Comparison of ENCODE assay signal across 30 mouse cellular contexts in genomic region chr3:52953831-52954230, GRCm38 (mm10).
DNase-seq lines count a peak whose midpoint lies in the region; ATAC-seq and TF ChIP-seq lines count a peak whose summit lies in the region.
"Had no signal": no experiment of that assay in that cellular context is flagged by ENCODE, and none has a peak within 500 bp of the region (broad histone marks: within the 10 kb centered on the region; RNA-seq: fewer than 3 reads in every experiment).

No protein-coding gene starts in this region.

- H3K9ac ChIP-seq in heart, embryonic 16.5 days (ENCODE audit: low read length), result no peak overlapping the region
- H3K9ac ChIP-seq: embryonic facial prominence, embryonic 12.5 days; hindbrain, embryonic 12.5 days; intestine, embryonic 15.5 days; liver, embryonic 15.5 days; lung, embryonic 14.5 days; midbrain, embryonic 15.5 days; neural tube, embryonic 15.5 days had no signal

- no peak for DNase-seq in gastrocnemius, adult 2 months
- DNase-seq in gastrocnemius, adult 8-10 months (ENCODE audit: low spot score in 2 of 2), result no peak
- DNase-seq in heart, adult 8-10 months (ENCODE audit: low spot score), result peak; percentile 78
- peak; percentile 29 for DNase-seq in skeletal muscle tissue, adult 2 months (ENCODE audit: low read depth, low spot score)
- DNase-seq in gastrocnemius, postnatal 10 days, result no peak
- DNase-seq in embryo, embryonic 10 days (ENCODE audit: low spot score), result no peak
- DNase-seq: adrenal gland, postnatal 10 days; cerebellum, adult 11 months; cerebellum, adult 9-10 months; cerebellum, postnatal 36 days; embryo, embryonic 11 days; kidney, adult 9 months; kidney, postnatal 10 days; liver; right cerebral cortex, postnatal 25 days; thymus, adult 18-20 months; thymus, postnatal 25 days had no signal

- no peaks in the 10 kb centered on the region for H3K27me3 ChIP-seq in heart, embryonic 16.5 days (ENCODE audit: control insufficient read depth, insufficient read depth, low read length)
- H3K27me3 ChIP-seq: embryonic facial prominence, embryonic 12.5 days; hindbrain, embryonic 12.5 days; intestine, embryonic 15.5 days; liver, embryonic 15.5 days; neural tube, embryonic 15.5 days had no signal

- H3K36me3 ChIP-seq in heart, embryonic 16.5 days (ENCODE audit: control insufficient read depth, insufficient read depth), result no peaks in the 10 kb centered on the region
- H3K36me3 ChIP-seq: embryonic facial prominence, embryonic 12.5 days; G1E; hindbrain, embryonic 12.5 days; intestine, embryonic 15.5 days; liver, embryonic 15.5 days; midbrain, embryonic 10.5 days; midbrain, embryonic 15.5 days; neural tube, embryonic 15.5 days had no signal

- H3K4me3 ChIP-seq in gastrocnemius, adult 2 months, result no peak overlapping the region
- H3K4me3 ChIP-seq in heart, embryonic 16.5 days (ENCODE audit: low read length), result no peak overlapping the region
- H3K4me3 ChIP-seq: embryonic facial prominence, embryonic 12.5 days; hindbrain, embryonic 12.5 days; intestine, embryonic 15.5 days; liver, embryonic 15.5 days; midbrain, embryonic 10.5 days; midbrain, embryonic 15.5 days; neural tube, embryonic 15.5 days had no signal

- H3K27ac ChIP-seq in gastrocnemius, adult 2 months, result peak overlapping the region; percentile 75
- peak overlapping the region; percentile 87 for H3K27ac ChIP-seq in heart, embryonic 16.5 days (ENCODE audit: low read length)
- H3K27ac ChIP-seq: embryonic facial prominence, embryonic 12.5 days; hindbrain, embryonic 12.5 days; hindbrain, postnatal 0 days; intestine, embryonic 15.5 days; liver, embryonic 15.5 days; midbrain, embryonic 10.5 days; midbrain, embryonic 15.5 days; neural tube, embryonic 15.5 days; stomach, postnatal 0 days had no signal

- H3K4me1 ChIP-seq in heart, embryonic 16.5 days (ENCODE audit: control insufficient read depth, insufficient read depth, low read length), result peaks cover 29% of the 10 kb centered on the region
- H3K4me1 ChIP-seq: intestine, embryonic 15.5 days; liver, embryonic 15.5 days had no signal

- no peak for ATAC-seq in heart, embryonic 16.5 days (replicated peaks; ENCODE audit: extremely low read depth, insufficient read depth, low FRiP score)
- ATAC-seq: forebrain, embryonic 16.5 days; hindbrain, postnatal 0 days; intestine, embryonic 15.5 days; midbrain, embryonic 15.5 days had no signal

- no peaks in the 10 kb centered on the region for H3K9me3 ChIP-seq in heart, embryonic 16.5 days (replicated peaks; ENCODE audit: control insufficient read depth, low read length)
- H3K9me3 ChIP-seq: embryonic facial prominence, embryonic 12.5 days; hindbrain, embryonic 12.5 days; intestine, embryonic 15.5 days; liver, embryonic 15.5 days; midbrain, embryonic 10.5 days; midbrain, embryonic 15.5 days; neural tube, embryonic 15.5 days had no signal

- intact Hi-C loops in gastrocnemius, adult 2 months (cut with DNase I), result no loop called here

- WGBS in heart, embryonic 16.5 days, result 30% methylated on average over 1 of the region's 1 CpGs

- H3K4me2 ChIP-seq in heart, embryonic 16.5 days (ENCODE audit: low read depth, low read length), result no peak overlapping the region
- H3K4me2 ChIP-seq: embryonic facial prominence, embryonic 12.5 days; hindbrain, embryonic 12.5 days; intestine, embryonic 15.5 days; liver, embryonic 15.5 days; lung, embryonic 14.5 days; midbrain, embryonic 15.5 days; neural tube, embryonic 15.5 days had no signal

- no peak for TF ChIP-seq CTCF in gastrocnemius, adult 2 months (IDR thresholded peaks at IDR 0.05)

Comparison
In these comparisons a context has a peak if more than half of its experiments do, and no peak if none do; other contexts are left out.
1. DNase-seq: peak in heart, adult 8-10 months (single experiment) and skeletal muscle tissue, adult 2 months (single experiment); none in gastrocnemius, adult 2 months (single experiment), gastrocnemius, adult 8-10 months (0 of 2), gastrocnemius, postnatal 10 days (single experiment) and embryo, embryonic 10 days (single experiment).